Mouse (Mus musculus) heart, postnatal 0 days (tissue): ENCODE measurements around the gene Ifitm2. TPM values are rescaled to one million over a fixed set of nuclear protein-coding genes. Genes with fewer than 3 reads are reported as not detected.
"Not testable (repeated sequence)": the region's sequence is repeated elsewhere in the genome, so short reads cannot be mapped to it uniquely, and the experiment has no call there.

Source experiments
- ATAC-seq: fragments of 200-750 bp; cut with Nextera tagmentation; 2 replicates; pipeline ENCODE4 v1.8.0; 2017; ENCODE audit warnings: low read depth, moderate number of reproducible peaks, moderate library complexity; ENCODE audit not compliant: insufficient read depth
- DNase-seq: peaks from one replicate; pipeline ENCODE4 v3.0.0-alpha.2; 2016; ENCODE audit warnings: low spot score
- H3K27ac ChIP-seq: fragments of 300-500 bp; sonication (generic); 2 replicates; pipeline ENCODE4 v1.5.1; 2014; ENCODE audit warnings: low read depth, mild to moderate bottlenecking
- H3K27me3 ChIP-seq: fragments of 300-500 bp; sonication (generic); 2 replicates; pipeline ENCODE4 v1.6.1; 2014; ENCODE audit warnings: low read length, mixed read lengths; ENCODE audit not compliant: control insufficient read depth, insufficient read depth
- H3K36me3 ChIP-seq: fragments of 300-500 bp; sonication (generic); replicated peaks from 2 replicates; pipeline ENCODE4 v1.6.1; 2014; ENCODE audit warnings: low read length, mixed read lengths; ENCODE audit not compliant: control insufficient read depth, insufficient read depth
- H3K4me1 ChIP-seq: fragments of 300-500 bp; sonication (generic); 2 replicates; pipeline ENCODE4 v1.6.1; 2014; ENCODE audit warnings: antibody characterized with exemption; ENCODE audit not compliant: control insufficient read depth, insufficient read depth
- H3K4me2 ChIP-seq: fragments of 300-500 bp; sonication (generic); 2 replicates; pipeline ENCODE4 v1.6.1; 2014; ENCODE audit warnings: low read depth, mild to moderate bottlenecking, low read length, moderate library complexity
- H3K4me3 ChIP-seq: fragments of 300-500 bp; sonication (generic); 2 replicates; pipeline ENCODE4 v1.5.1; 2014; ENCODE audit warnings: low read depth, low read length
- H3K9ac ChIP-seq: fragments of 300-500 bp; sonication (generic); replicated peaks from 2 replicates; pipeline ENCODE4 v1.6.1; 2014; ENCODE audit warnings: low read depth, low read length, mixed read lengths
- H3K9me3 ChIP-seq: fragments of 300-500 bp; sonication (generic); replicated peaks from 2 replicates; pipeline ENCODE4 v1.6.1; 2016; ENCODE audit warnings: low read length; ENCODE audit not compliant: control insufficient read depth
- CTCF ChIP-seq: IDR thresholded peaks from 2 replicates; pipeline ENCODE4 v1.5.1; 2016; ENCODE audit warnings: antibody characterized with exemption, control low read depth, low read depth
- EP300 ChIP-seq: IDR thresholded peaks from 2 replicates; pipeline ENCODE4 v1.6.1; 2016; ENCODE audit warnings: antibody characterized with exemption, low read depth
- WGBS: fragments of 180-500 bp; shearing (Covaris S2); extraction: QIAGEN DNeasy Blood & Tissue Kit; methylation state at CpG from one replicate; pipeline ENCODE4 v1.1.7; 2014; 5-methylcytosine and 5-hydroxymethylcytosine counted together
- polyA plus RNA-seq: library from polyadenylated mRNA; unstranded; fragments of >200 nt; fragmentation: Nextera tagmentation; extraction: Ambion mirVana; gene quantifications from 2 replicates; pipeline ENCODE4 v1.2.1, GENCODE M21; 2015
- total RNA-seq: library from RNA; depleted of rRNA; stranded (reverse); fragments of >200 nt; gene quantifications from 2 replicates; pipeline ENCODE4 v1.2.3, GENCODE M21; 2014; ENCODE audit warnings: low replicate concordance

The Ifitm2 gene
- total and polyA plus RNA-seq, 2 experiments from 2014 or later: 172 to 516 TPM

DNA sequence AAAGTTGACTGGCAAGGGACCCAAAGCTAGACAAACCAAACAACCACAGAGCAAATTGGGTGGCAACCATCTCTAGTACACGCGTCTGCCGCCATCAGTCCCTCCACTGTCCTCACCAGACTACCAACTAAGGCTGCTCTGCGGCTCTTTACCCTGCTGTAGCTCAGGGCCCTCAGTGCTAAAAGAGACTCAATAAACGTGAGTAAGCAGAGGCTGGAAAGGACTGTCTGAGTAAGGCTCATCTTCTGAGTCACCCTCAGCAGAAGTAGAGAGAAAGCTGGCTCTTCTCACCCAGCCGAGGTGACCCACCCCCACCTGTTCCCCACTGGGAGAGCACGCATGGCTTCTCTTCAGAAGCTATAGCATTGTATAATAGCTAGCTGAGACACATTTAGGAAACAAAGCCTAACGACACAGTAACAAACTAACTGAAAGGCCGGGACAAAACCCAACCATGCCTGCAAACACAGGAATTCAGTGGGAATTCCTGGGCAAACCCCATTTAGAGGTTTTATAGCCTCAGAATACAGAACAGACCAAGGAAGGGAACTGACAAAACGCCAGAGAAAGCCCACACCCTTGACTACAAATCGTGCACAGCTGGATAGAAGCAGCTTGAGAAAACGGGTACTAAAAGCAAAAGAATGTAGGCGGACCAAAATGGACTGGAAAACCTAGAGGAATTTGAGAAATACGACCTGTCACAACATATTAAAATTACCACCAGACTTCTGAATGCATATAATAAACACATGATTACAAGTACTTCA lies 17.8 kb upstream of the Ifitm2 start:
- Histone ChIP-seq H3K27me3 (0 out of 2 replicates have a peak, but pooled peaks cover 16% of the 10 kb centered on the region), H3K36me3 (no peaks in the 10 kb centered on the region), H3K4me2 (no peak overlapping the region), H3K4me1 (peaks cover 6% of the 10 kb centered on the region; the same call in 1 of the 2 replicates), H3K9ac (no peak overlapping the region), H3K27ac (no peak overlapping the region), H3K4me3 (no peak overlapping the region), H3K9me3 (no peaks in the 10 kb centered on the region)
- no peak for TF ChIP-seq CTCF
- TF ChIP-seq EP300: no peak
- no peak for ATAC-seq
- DNase-seq: no peak
- 51% methylated on average over 14 of the region's 14 CpGs for WGBS

DNA sequence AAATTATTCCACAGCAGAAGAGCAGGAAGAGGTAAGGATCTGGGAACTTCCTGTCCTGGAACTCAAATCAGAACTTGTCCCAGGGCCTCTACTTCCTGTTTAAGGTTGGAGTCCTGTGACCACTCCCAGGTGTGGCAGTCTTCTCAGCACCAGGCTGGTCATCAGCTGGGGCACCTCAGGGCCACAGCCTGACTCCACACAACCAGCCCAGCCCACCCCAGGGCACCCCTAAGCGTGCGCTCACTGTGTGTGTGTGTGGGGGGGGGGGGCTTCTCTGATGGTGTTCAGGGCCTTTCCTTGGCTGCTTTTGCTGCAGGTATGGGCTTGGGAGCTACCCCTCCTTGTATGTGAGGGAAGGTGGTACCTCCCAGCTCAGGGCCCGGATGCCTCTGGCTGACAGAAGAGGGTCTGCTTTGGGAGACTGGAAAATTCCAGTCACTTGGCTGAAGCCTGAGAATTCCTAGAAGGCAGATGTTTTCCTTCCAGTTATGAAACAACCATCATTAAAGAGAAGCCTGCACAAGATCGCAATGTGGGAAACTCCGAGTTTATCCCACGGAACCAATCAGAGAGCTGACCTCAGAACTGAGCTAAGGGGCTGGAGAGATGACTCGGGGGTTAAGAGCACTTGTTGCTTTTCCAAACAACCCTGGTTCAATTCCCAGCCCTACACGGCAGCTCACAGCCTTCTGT lies 15.8 kb upstream of the Ifitm2 start:
- Histone ChIP-seq H3K4me3 (no peak overlapping the region), H3K4me2 (no peak overlapping the region), H3K9me3 (no peaks in the 10 kb centered on the region), H3K27ac (peak overlapping the region; percentile 66), H3K4me1 (peaks cover 6% of the 10 kb centered on the region; the same call in 1 of the 2 replicates), H3K9ac (no peak overlapping the region), H3K27me3 (0 out of 2 replicates have a peak, but pooled peaks cover 16% of the 10 kb centered on the region), H3K36me3 (no peaks in the 10 kb centered on the region)
- no peak for TF ChIP-seq EP300
- TF ChIP-seq CTCF: no peak
- 56% methylated on average over 8 of the region's 8 CpGs for WGBS
- DNase-seq: no peak
- peak; percentile 60; the same call in 1 of the 2 replicates for ATAC-seq

DNA sequence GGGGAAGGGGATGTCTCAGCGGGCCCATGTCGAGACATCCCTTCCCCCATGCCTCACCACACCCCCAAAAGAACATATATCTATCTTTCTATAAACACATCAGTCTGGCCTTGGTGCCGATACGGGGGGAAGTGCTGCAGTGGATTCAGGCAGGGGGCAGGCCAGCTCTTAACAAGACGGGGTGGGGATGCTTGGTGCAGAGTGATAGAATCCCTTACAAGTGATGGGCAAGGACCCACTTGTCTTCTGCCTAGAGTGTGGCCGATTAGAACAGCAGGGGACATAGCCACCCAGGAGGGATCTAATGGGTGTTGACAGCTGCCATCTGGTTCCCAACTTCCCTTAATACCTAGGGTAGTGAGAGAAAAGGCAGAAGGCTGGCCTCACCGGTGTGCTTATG lies 15.1 kb upstream of the Ifitm2 start:
- no peaks in the 10 kb centered on the region for H3K36me3 ChIP-seq
- no peak overlapping the region for H3K4me2 ChIP-seq
- TF ChIP-seq CTCF (no peak), EP300 (no peak)
- H3K27me3 ChIP-seq: 0 out of 2 replicates have a peak, but pooled peaks cover 16% of the 10 kb centered on the region
- ATAC-seq (no peak), DNase-seq (no peak)
- 21% methylated on average over 7 of the region's 7 CpGs for WGBS
- no peak overlapping the region for H3K4me3 ChIP-seq
- H3K4me1 ChIP-seq: peaks cover 6% of the 10 kb centered on the region; the same call in 1 of the 2 replicates
- H3K9me3 ChIP-seq: no peaks in the 10 kb centered on the region
- H3K9ac ChIP-seq: no peak overlapping the region
- peak overlapping the region; percentile 66; the same call in 1 of the 2 replicates for H3K27ac ChIP-seq

DNA sequence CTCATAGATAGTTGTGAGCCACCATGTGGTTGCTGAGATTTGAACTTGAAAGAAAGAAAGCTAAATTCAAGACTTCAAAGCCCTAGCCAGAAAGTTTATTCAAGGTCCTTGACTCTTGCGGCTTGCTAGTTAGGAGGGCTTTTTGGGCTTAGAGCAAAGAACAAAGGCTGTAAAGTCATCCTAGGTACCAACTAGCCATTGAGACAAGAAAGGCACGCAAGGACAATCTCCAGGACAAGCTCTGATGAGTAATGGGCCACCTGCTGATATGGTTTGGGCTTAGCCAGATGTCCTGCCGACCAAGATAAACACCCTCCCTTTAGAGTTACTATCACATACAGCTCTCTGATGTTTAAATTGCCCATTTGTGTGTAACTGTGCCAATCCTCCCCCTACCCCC lies 12.9 kb upstream of the Ifitm2 start:
- 29% methylated on average over 3 of the region's 3 CpGs for WGBS
- H3K4me2 ChIP-seq, H3K9me3 ChIP-seq, H3K4me1 ChIP-seq, H3K36me3 ChIP-seq, H3K9ac ChIP-seq, H3K27ac ChIP-seq, DNase-seq, ATAC-seq, H3K4me3 ChIP-seq: not testable (repeated sequence)
- 0 out of 2 replicates have a peak, but pooled peaks cover 16% of the 10 kb centered on the region for H3K27me3 ChIP-seq

DNA sequence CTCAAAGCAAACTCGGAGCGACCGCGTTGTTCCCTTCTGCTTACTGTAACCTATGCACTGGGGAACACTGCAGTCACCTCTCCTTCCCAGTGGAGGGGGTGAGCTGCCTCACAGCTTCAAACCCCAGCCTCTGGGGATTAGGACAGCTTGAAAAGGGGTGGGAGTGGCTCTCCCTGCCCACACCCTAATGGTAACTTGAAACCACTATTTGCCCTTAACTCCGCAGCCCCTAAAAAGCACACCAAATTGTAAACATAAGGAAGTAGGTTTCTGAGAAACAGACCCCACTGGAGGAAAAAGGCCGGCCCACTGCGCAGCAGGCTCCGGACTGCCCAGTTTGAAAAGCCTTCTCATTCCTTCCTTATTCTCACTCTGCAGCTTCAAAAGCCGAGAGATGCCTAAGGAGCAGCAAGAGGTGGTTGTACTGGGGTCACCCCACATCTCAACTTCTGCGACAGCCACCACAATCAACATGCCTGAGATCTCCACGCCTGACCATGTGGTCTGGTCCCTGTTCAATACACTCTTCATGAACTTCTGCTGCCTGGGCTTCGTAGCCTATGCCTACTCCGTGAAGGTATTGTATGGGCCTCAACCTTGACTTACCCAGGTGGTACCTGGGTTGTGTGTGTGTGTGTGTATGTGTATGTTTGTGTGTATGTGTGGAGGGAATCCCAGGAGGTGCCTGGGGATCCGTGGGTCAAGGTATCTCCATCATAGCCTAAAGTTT lies 12.2 kb upstream of the Ifitm2 start:
- no peak overlapping the region for H3K4me2 ChIP-seq

More for the DNA sequence above, 12.2 kb upstream of the Ifitm2 start:
- H3K36me3 ChIP-seq: no peaks in the 10 kb centered on the region
- ATAC-seq: no peak
- H3K9me3 ChIP-seq: no peaks in the 10 kb centered on the region
- H3K4me3 ChIP-seq: no peak overlapping the region
- WGBS: 21% methylated on average over 14 of the region's 14 CpGs
- no peak overlapping the region for H3K9ac ChIP-seq
- H3K4me1 ChIP-seq: peaks cover 6% of the 10 kb centered on the region; the same call in 1 of the 2 replicates
- H3K27ac ChIP-seq: no peak overlapping the region
- DNase-seq: no peak
- H3K27me3 ChIP-seq: 0 out of 2 replicates have a peak, but pooled peaks cover 12% of the 10 kb centered on the region
- TF ChIP-seq EP300 (no peak), CTCF (no peak)
